24 mouse cellular contexts compared by ENCODE assay signal in the genomic region with DNA sequence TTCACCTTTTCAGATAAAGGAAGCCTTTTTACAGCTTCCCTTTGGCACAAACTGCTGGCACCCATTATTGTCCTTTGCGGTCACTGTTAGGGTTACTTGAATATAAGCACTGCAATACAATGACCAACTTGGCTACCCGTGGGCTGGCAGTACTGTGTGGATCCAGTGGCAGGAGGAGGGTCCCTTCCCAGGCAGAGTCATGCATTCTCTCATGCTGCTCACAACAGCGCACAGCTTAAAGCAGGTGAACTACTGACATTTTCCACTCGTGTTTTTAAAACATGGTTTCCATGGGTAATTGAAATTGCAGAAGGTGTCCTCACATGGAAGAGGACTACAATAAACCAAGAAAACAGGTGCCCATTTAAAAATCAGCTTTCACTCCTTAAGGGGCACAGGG.
"Had no signal": no experiment of that assay in that cellular context is flagged by ENCODE, and none has a peak within 500 bp of the region (broad histone marks: within the 10 kb centered on the region; RNA-seq: fewer than 3 reads in every experiment).

No protein-coding gene starts in this region.

- DNase-seq: forebrain, postnatal 0 days; gastrocnemius, postnatal 14 days; gastrocnemius, postnatal 36 days; heart, adult 11 months; heart, adult 2 months; heart, postnatal 14 days; heart, postnatal 36 days; kidney, adult 11 months; kidney, adult 2 months; kidney, adult 9 months; kidney, postnatal 14 days; kidney, postnatal 36 days; layer of hippocampus, adult 9-11 months; layer of hippocampus, postnatal 36 days; left cerebral cortex, postnatal 4 days had no signal

- H3K9me3 ChIP-seq: heart, embryonic 13.5 days; heart, embryonic 15.5 days; hindbrain, embryonic 13.5 days; hindbrain, embryonic 15.5 days; kidney, embryonic 15.5 days; limb, embryonic 13.5 days had no signal

- ATAC-seq: forebrain, postnatal 0 days; hindbrain, postnatal 0 days had no signal

- H3K4me2 ChIP-seq: heart, embryonic 11.5 days; heart, embryonic 13.5 days; heart, embryonic 15.5 days; hindbrain, embryonic 13.5 days; hindbrain, embryonic 15.5 days; kidney, embryonic 15.5 days; limb, embryonic 13.5 days had no signal

- H3K27me3 ChIP-seq: heart, embryonic 13.5 days; heart, embryonic 15.5 days; hindbrain, embryonic 13.5 days; hindbrain, embryonic 15.5 days; kidney, embryonic 15.5 days had no signal

- H3K9ac ChIP-seq: forebrain, postnatal 0 days; heart, embryonic 13.5 days; heart, embryonic 15.5 days; hindbrain, embryonic 13.5 days; hindbrain, embryonic 15.5 days; kidney, embryonic 15.5 days; limb, embryonic 13.5 days had no signal

- H3K4me3 ChIP-seq: heart, adult 2 months; heart, embryonic 13.5 days; heart, embryonic 15.5 days; hindbrain, embryonic 13.5 days; hindbrain, embryonic 15.5 days; kidney, embryonic 15.5 days; limb, embryonic 13.5 days had no signal

- H3K27ac ChIP-seq: heart, adult 2 months; heart, embryonic 13.5 days; heart, embryonic 15.5 days; hindbrain, embryonic 13.5 days; hindbrain, embryonic 15.5 days; hindbrain, postnatal 0 days; kidney, embryonic 15.5 days; kidney, postnatal 0 days; limb, embryonic 13.5 days had no signal

- H3K4me1 ChIP-seq: heart, embryonic 13.5 days; heart, embryonic 15.5 days; hindbrain, embryonic 13.5 days; hindbrain, embryonic 15.5 days; kidney, embryonic 15.5 days had no signal

- H3K36me3 ChIP-seq: heart, embryonic 15.5 days; hindbrain, embryonic 15.5 days had no signal
